Mouse (Mus musculus) heart, adult 2 months (tissue): Measurements from ENCODE around the gene Ticrr. TPM values are rescaled to one million over a fixed set of nuclear protein-coding genes. Genes with fewer than 3 reads are reported as not detected.

Source experiments
- DNase-seq, 2 experiments: peaks; one replicate each; pipeline ENCODE4 v3.0.0; 2021
- H3K27ac ChIP-seq: fragments of 200-600 bp; 2 replicates; pipeline ENCODE4 v1.8.1; 2022
- H3K27me3 ChIP-seq: fragments of 200-500 bp; 2 replicates; pipeline ENCODE4 v1.6.1; 2012; ENCODE audit warnings: mild to moderate bottlenecking, low read length, inconsistent platforms, mixed read lengths; ENCODE audit not compliant: control insufficient read depth, insufficient read depth
- H3K36me3 ChIP-seq: fragments of 200-500 bp; 2 replicates; pipeline ENCODE4 v1.6.1; 2012; ENCODE audit warnings: low read length, inconsistent platforms; ENCODE audit not compliant: control insufficient read depth, insufficient read depth
- H3K4me1 ChIP-seq: fragments of 200-500 bp; 2 replicates; pipeline ENCODE4 v1.6.1; 2011; ENCODE audit warnings: low read length; ENCODE audit not compliant: control insufficient read depth, insufficient read depth
- H3K4me3 ChIP-seq: fragments of 200-600 bp; 2 replicates; pipeline ENCODE4 v1.8.1; 2022
- H3K79me2 ChIP-seq: fragments of 200-500 bp; replicated peaks from 2 replicates; pipeline ENCODE4 v1.6.1; 2012; ENCODE audit warnings: mild to moderate bottlenecking, inconsistent platforms, low read length, moderate library complexity, mixed read lengths; ENCODE audit not compliant: control insufficient read depth, insufficient read depth
- H3K9ac ChIP-seq: fragments of 200-500 bp; 2 replicates; pipeline ENCODE4 v1.6.1; 2012; ENCODE audit warnings: low read depth, mild to moderate bottlenecking, control low read depth, inconsistent platforms, low read length, mixed read lengths
- CTCF ChIP-seq: fragments of 200-600 bp; IDR thresholded peaks from 2 replicates; pipeline ENCODE4 v1.8.1; 2022; ENCODE audit warnings: antibody characterized with exemption, mild to moderate bottlenecking, moderate library complexity
- EP300 ChIP-seq: fragments of 200-500 bp; IDR thresholded peaks from 2 replicates; pipeline ENCODE4 v1.6.1; 2011; ENCODE audit warnings: low read depth, low read length, control low read depth; ENCODE audit not compliant: insufficient read depth
- POLR2A ChIP-seq: fragments of 200-500 bp; IDR thresholded peaks from 2 replicates; pipeline ENCODE4 v1.6.1; 2011; ENCODE audit warnings: mild to moderate bottlenecking, low read depth, low read length, control low read depth; ENCODE audit not compliant: insufficient read depth
- WGBS: fragments of 180-500 bp; shearing (Covaris S2); methylation state at CpG from one replicate; pipeline ENCODE4 v1.1.7; 2018; 5-methylcytosine and 5-hydroxymethylcytosine counted together
- intact Hi-C: fragments of 180-260 bp; cut with DNase I; formaldehyde crosslinking; loops from one replicate; pipeline ENCODE4 v1.15.1; 2025
- polyA plus RNA-seq: library from polyadenylated mRNA; depleted of rRNA; stranded (reverse); fragments of >200 nt; gene quantifications from 2 replicates; pipeline ENCODE4 v1.2.3, GENCODE M21; 2012
- total RNA-seq, 2 experiments: library from RNA; stranded (reverse); gene quantifications; 2 replicates each; pipeline ENCODE4 v1.2.3; 2021

The Ticrr gene
- total and polyA plus RNA-seq, 3 experiments: 0.03 to 0.09 TPM; not detected in 1

DNA sequence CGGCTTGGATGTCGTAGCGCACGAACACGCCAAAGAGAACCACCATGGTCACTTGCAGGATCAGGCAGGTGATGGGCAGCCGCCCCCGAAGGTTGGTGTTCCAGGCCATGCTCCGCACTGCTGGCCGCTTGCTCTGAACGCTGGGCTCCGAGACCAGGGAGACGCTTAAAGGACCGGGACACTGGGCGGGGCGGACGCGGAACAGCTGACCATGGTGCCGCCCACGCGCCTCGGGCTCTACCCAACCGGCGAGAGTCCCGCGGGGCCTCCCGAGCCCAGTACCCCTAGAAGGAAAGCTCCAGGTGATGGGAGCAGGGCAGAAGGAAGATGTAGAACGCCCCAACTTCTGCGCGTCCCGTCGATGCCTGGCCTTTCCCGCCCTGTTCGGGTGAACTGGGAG, 42.6 kb upstream of the Ticrr start, which contains the start of gene Rhcg:
Gene Rhcg (minus strand): TSS at position 240 of the 400 bp plus-strand sequence.
- intact Hi-C loops: no loop called here
- TF ChIP-seq CTCF (no peak), POLR2A (no peak), EP300 (no peak)
- H3K4me1 ChIP-seq: no peaks in the 10 kb centered on the region
- H3K27ac ChIP-seq: no peak within 1 kb of the TSS
- H3K79me2 ChIP-seq: no peaks in the 10 kb centered on the region
- H3K27me3 ChIP-seq: peaks cover 3% of the 10 kb centered on the region
- DNase-seq: no peak
- no peak within 1 kb of the TSS for H3K4me3 ChIP-seq
- no peak within 1 kb of the TSS for H3K9ac ChIP-seq
- 12% methylated on average over 33 of the region's 33 CpGs for WGBS
- no peaks in the 10 kb centered on the region for H3K36me3 ChIP-seq

DNA sequence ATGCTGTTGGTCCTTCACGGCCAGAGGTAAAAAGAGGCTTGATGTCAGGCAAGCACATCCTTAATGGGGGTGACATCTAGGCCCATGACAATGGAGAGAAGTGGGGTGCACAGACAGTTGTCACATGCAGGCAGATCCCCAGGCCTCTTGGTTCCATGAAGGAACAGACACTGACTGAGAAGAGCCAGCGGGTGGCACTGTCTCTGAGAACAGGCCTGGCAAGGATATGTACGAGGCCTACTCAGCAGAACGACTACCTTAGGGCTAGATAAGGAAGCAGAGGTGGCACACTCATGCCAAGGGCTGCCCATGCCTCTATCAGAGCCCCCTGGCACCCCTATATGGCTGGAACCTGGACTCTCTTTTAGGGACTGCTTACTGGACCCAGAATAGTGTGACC, 40.5 kb upstream of the Ticrr start:
- Histone ChIP-seq H3K4me3 (no peak overlapping the region), H3K27ac (no peak overlapping the region), H3K9ac (no peak overlapping the region), H3K79me2 (no peaks in the 10 kb centered on the region), H3K36me3 (no peaks in the 10 kb centered on the region), H3K27me3 (peaks cover 3% of the 10 kb centered on the region), H3K4me1 (no peaks in the 10 kb centered on the region)
- DNase-seq: no peak
- intact Hi-C loops: no loop called here
- WGBS: 57% methylated on average over 4 of the region's 4 CpGs
- no peak for TF ChIP-seq EP300
- no peak for TF ChIP-seq POLR2A
- TF ChIP-seq CTCF: no peak

DNA sequence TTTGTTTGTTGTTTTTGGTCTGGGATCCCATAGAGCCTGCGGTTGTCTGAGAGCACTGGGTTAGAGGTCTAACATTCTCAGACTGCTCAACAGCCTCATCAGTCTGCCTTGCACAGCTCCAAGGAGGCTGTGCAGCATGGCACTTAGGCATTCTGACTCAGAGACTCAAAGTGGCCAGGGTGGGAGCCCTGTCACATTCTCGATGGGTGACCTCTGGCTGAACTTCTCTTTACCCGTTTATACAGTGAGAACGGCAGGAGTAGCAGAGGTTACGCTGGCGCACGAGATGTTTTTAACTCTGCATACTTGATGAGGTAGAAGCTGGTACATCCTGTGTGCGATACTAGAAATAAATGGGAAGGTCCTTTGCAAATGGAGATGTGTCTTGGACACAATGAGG, 36.9 kb upstream of the Ticrr start:
- TF ChIP-seq CTCF: no peak
- TF ChIP-seq EP300: no peak
- TF ChIP-seq POLR2A: no peak
- no peaks in the 10 kb centered on the region for H3K36me3 ChIP-seq
- no peak overlapping the region for H3K9ac ChIP-seq
- H3K4me1 ChIP-seq: no peaks in the 10 kb centered on the region
- intact Hi-C loops: no loop called here
- no peaks in the 10 kb centered on the region for H3K27me3 ChIP-seq
- DNase-seq: no peak
- no peaks in the 10 kb centered on the region for H3K79me2 ChIP-seq
- no peak overlapping the region for H3K4me3 ChIP-seq
- 45% methylated on average over 8 of the region's 8 CpGs for WGBS
- no peak overlapping the region for H3K27ac ChIP-seq

DNA sequence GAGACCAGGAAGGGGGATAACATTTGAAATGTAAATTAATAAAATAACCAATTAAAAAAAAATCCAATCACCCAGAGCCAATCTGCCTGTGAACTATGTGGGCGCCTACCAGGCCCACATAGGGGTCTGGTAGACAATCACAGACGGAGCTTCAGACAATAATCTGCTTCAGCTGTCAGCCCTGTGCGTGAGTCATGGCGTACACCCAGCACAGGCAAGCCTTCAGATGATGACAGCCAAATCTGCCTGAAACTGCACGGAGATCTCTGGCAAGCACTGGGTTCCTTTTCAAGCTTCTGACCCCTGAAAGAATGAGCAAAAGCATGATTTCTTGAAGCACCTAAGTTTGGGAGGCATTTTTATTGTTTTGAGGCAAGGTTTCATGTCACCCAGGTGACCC, 33.8 kb upstream of the Ticrr start:
- DNase-seq: no peak
- intact Hi-C loops: no loop called here
- Histone ChIP-seq H3K4me3 (no peak overlapping the region), H3K9ac (no peak overlapping the region), H3K27me3 (no peaks in the 10 kb centered on the region), H3K4me1 (no peaks in the 10 kb centered on the region), H3K36me3 (no peaks in the 10 kb centered on the region), H3K27ac (no peak overlapping the region), H3K79me2 (no peaks in the 10 kb centered on the region)
- WGBS: 67% methylated on average over 5 of the region's 5 CpGs
- TF ChIP-seq POLR2A: no peak
- TF ChIP-seq CTCF: no peak
- no peak for TF ChIP-seq EP300

DNA sequence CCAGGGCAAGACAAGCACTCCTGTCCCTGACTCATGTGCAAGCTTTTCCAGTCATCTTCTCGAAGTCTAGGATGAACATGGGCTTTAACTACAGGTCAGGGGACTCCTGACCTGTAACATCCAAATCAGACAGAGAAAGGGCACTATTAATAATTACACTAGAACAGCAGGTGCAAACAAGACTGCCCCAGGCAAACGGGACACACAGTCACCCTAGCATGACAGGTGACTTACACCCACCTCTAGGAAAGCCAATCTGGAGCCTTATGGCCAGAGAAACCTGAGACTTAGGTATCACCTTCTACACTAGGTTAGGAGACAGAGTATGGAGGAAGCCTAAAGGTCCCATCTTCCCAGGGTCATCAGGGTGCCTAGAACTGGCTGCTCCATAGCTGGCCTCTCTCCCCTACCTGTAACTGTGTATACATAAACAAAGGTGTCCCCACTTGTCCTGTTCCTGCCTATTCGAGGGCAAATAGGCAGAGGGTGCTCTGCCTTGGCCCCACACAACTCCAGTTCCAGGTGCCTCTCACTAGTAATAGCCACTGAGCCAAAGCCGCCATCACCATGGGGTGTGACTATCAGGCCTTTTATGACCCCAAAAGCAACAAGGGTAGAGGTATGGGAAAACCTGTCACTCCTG, 31.6 kb upstream of the Ticrr start:
- H3K36me3 ChIP-seq: no peaks in the 10 kb centered on the region
- no peak overlapping the region for H3K4me3 ChIP-seq
- TF ChIP-seq POLR2A (no peak), CTCF (no peak), EP300 (no peak)
- 61% methylated on average over 4 of the region's 4 CpGs for WGBS
- no peak for DNase-seq
- no peaks in the 10 kb centered on the region for H3K79me2 ChIP-seq
- H3K27ac ChIP-seq: no peak overlapping the region
- H3K4me1 ChIP-seq: no peaks in the 10 kb centered on the region
- no peak overlapping the region for H3K9ac ChIP-seq
- intact Hi-C loops: no loop called here
- no peaks in the 10 kb centered on the region for H3K27me3 ChIP-seq

DNA sequence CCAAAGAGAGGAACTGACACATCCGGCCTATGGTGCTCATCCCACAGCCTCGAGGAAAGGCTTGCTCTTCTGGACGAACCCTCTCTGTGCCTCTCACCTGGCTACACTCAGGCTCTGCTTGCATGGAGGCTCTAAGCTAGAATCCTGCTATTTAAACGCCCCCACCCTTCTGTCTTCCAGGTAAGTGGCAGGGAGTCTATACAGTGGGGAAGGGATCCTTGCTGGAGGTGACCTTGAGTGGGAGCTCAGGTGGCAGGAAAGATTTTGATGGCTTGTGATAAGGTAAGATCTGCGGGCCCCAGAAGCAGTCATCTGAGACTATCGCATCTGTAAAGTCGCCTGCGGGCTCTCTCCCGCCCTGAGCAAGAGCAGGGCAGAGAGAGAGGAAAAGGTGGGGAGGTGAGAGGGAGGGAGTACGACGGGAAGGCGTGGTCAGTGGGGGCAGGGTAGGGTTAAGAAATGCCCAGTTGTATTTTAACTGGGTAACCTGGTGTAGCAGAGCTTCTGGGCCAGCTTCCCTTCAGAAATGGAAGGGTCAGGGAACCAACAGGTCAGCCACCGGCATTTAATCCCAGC, 28.1 kb upstream of the Ticrr start:
- no peak for DNase-seq
- Histone ChIP-seq H3K9ac (no peak overlapping the region), H3K36me3 (no peaks in the 10 kb centered on the region), H3K4me3 (no peak overlapping the region), H3K27me3 (no peaks in the 10 kb centered on the region), H3K4me1 (no peaks in the 10 kb centered on the region), H3K79me2 (no peaks in the 10 kb centered on the region), H3K27ac (no peak overlapping the region)
- TF ChIP-seq EP300: no peak
- no peak for TF ChIP-seq POLR2A
- TF ChIP-seq CTCF: no peak
- WGBS: 30% methylated on average over 13 of the region's 13 CpGs
- intact Hi-C loops: no loop called here
